Mouse (Mus musculus): ENCODE results near the gene Sgsh. TPM values are rescaled to one million over a fixed set of nuclear protein-coding genes. Genes with fewer than 3 reads are reported as not detected.

Gene Sgsh
- polyA plus RNA-seq, 1 experiment from 2014 or later: 3.7 TPM

- no peaks in the 10 kb centered on the region for H3K9me3 ChIP-seq (ENCODE audit: control insufficient read depth, low read length)
- WGBS: 75% methylated on average over 7 of the region's 7 CpGs
- no peak overlapping the region for H3K9ac ChIP-seq (replicated peaks; ENCODE audit: low read depth, low read length)
- no peak overlapping the region for H3K27ac ChIP-seq (ENCODE audit: low read length)
- H3K4me2 ChIP-seq (ENCODE audit: low read length): no peak overlapping the region
- peaks cover 10% of the 10 kb centered on the region for H3K4me1 ChIP-seq (replicated peaks; ENCODE audit: control insufficient read depth, insufficient read depth, low read length)
- ATAC-seq: no peak
- no peaks in the 10 kb centered on the region for H3K36me3 ChIP-seq (ENCODE audit: control insufficient read depth, insufficient read depth)
- H3K27me3 ChIP-seq (replicated peaks; ENCODE audit: control insufficient read depth, insufficient read depth, low read length): no peaks in the 10 kb centered on the region
- H3K4me3 ChIP-seq (replicated peaks; ENCODE audit: low read length): no peak overlapping the region
Observed at GRCm38 (mm10) chr11:119352113-119352512, 3.2 kb downstream of the Sgsh start.

- H3K9me3 ChIP-seq (ENCODE audit: control insufficient read depth, low read length): no peaks in the 10 kb centered on the region
- H3K9ac ChIP-seq (replicated peaks; ENCODE audit: low read depth, low read length): no peak overlapping the region
- no peaks in the 10 kb centered on the region for H3K4me1 ChIP-seq (replicated peaks; ENCODE audit: control insufficient read depth, insufficient read depth, low read length)
- WGBS: 89% methylated on average over 4 of the region's 4 CpGs
- H3K36me3 ChIP-seq (ENCODE audit: control insufficient read depth, insufficient read depth): no peaks in the 10 kb centered on the region
- no peaks in the 10 kb centered on the region for H3K27me3 ChIP-seq (replicated peaks; ENCODE audit: control insufficient read depth, insufficient read depth, low read length)
- H3K27ac ChIP-seq (ENCODE audit: low read length): no peak overlapping the region
- ATAC-seq: no peak
- H3K4me3 ChIP-seq (replicated peaks; ENCODE audit: low read length): no peak overlapping the region
- H3K4me2 ChIP-seq (ENCODE audit: low read length): no peak overlapping the region
Observed at GRCm38 (mm10) chr11:119347125-119347524, 8.2 kb downstream of the Sgsh start.

GRCm38 (mm10) chr11:119344865-119345264 is 10.5 kb downstream of the Sgsh start:
- H3K27ac ChIP-seq (ENCODE audit: low read length): no peak overlapping the region
- H3K4me1 ChIP-seq (replicated peaks; ENCODE audit: control insufficient read depth, insufficient read depth, low read length): no peaks in the 10 kb centered on the region
- no peaks in the 10 kb centered on the region for H3K27me3 ChIP-seq (replicated peaks; ENCODE audit: control insufficient read depth, insufficient read depth, low read length)
- no peaks in the 10 kb centered on the region for H3K9me3 ChIP-seq (ENCODE audit: control insufficient read depth, low read length)
- no peak overlapping the region for H3K9ac ChIP-seq (replicated peaks; ENCODE audit: low read depth, low read length)
- 71% methylated on average over 6 of the region's 6 CpGs for WGBS
- no peak overlapping the region for H3K4me2 ChIP-seq (ENCODE audit: low read length)
- no peak overlapping the region for H3K4me3 ChIP-seq (replicated peaks; ENCODE audit: low read length)
- ATAC-seq: no peak
- H3K36me3 ChIP-seq (ENCODE audit: control insufficient read depth, insufficient read depth): no peaks in the 10 kb centered on the region

GRCm38 (mm10) chr11:119344178-119344577 is 11.2 kb downstream of the Sgsh start:
- H3K9ac ChIP-seq (replicated peaks; ENCODE audit: low read depth, low read length): no peak overlapping the region
- H3K36me3 ChIP-seq (ENCODE audit: control insufficient read depth, insufficient read depth): no peaks in the 10 kb centered on the region
- no peak overlapping the region for H3K27ac ChIP-seq (ENCODE audit: low read length)
- no peaks in the 10 kb centered on the region for H3K27me3 ChIP-seq (replicated peaks; ENCODE audit: control insufficient read depth, insufficient read depth, low read length)
- H3K4me3 ChIP-seq (replicated peaks; ENCODE audit: low read length): no peak overlapping the region
- 82% methylated on average over 8 of the region's 8 CpGs for WGBS
- H3K4me2 ChIP-seq (ENCODE audit: low read length): no peak overlapping the region
- H3K9me3 ChIP-seq (ENCODE audit: control insufficient read depth, low read length): no peaks in the 10 kb centered on the region
- no peaks in the 10 kb centered on the region for H3K4me1 ChIP-seq (replicated peaks; ENCODE audit: control insufficient read depth, insufficient read depth, low read length)
- ATAC-seq: no peak

GRCm38 (mm10) chr11:119339637-119340036 is 15.7 kb downstream of the Sgsh start:
- Histone ChIP-seq H3K9ac (replicated peaks; ENCODE audit: low read depth, low read length) (no peak overlapping the region), H3K27ac (ENCODE audit: low read length) (no peak overlapping the region), H3K4me2 (ENCODE audit: low read length) (no peak overlapping the region), H3K36me3 (ENCODE audit: control insufficient read depth, insufficient read depth) (no peaks in the 10 kb centered on the region), H3K4me3 (replicated peaks; ENCODE audit: low read length) (no peak overlapping the region), H3K27me3 (replicated peaks; ENCODE audit: control insufficient read depth, insufficient read depth, low read length) (no peaks in the 10 kb centered on the region), H3K9me3 (ENCODE audit: control insufficient read depth, low read length) (no peaks in the 10 kb centered on the region), H3K4me1 (replicated peaks; ENCODE audit: control insufficient read depth, insufficient read depth, low read length) (no peaks in the 10 kb centered on the region)
- WGBS: 2% methylated on average over 5 of the region's 5 CpGs
- ATAC-seq: peak; percentile 33; the same call in 1 of the 2 replicates

GRCm38 (mm10) chr11:119339179-119339578 is 16.2 kb downstream of the Sgsh start:
- Histone ChIP-seq H3K4me3 (replicated peaks; ENCODE audit: low read length) (no peak overlapping the region), H3K36me3 (ENCODE audit: control insufficient read depth, insufficient read depth) (no peaks in the 10 kb centered on the region), H3K27ac (ENCODE audit: low read length) (no peak overlapping the region), H3K9me3 (ENCODE audit: control insufficient read depth, low read length) (no peaks in the 10 kb centered on the region), H3K4me2 (ENCODE audit: low read length) (no peak overlapping the region), H3K4me1 (replicated peaks; ENCODE audit: control insufficient read depth, insufficient read depth, low read length) (no peaks in the 10 kb centered on the region), H3K9ac (replicated peaks; ENCODE audit: low read depth, low read length) (no peak overlapping the region), H3K27me3 (replicated peaks; ENCODE audit: control insufficient read depth, insufficient read depth, low read length) (no peaks in the 10 kb centered on the region)
- WGBS: 46% methylated on average over 5 of the region's 5 CpGs
- ATAC-seq: no peak

- H3K4me1 ChIP-seq (replicated peaks; ENCODE audit: control insufficient read depth, insufficient read depth, low read length): no peaks in the 10 kb centered on the region
- H3K9me3 ChIP-seq (ENCODE audit: control insufficient read depth, low read length): no peaks in the 10 kb centered on the region
- no peaks in the 10 kb centered on the region for H3K36me3 ChIP-seq (ENCODE audit: control insufficient read depth, insufficient read depth)
- no peak overlapping the region for H3K4me2 ChIP-seq (ENCODE audit: low read length)
- ATAC-seq: no peak
- 78% methylated on average over 10 of the region's 10 CpGs for WGBS
- no peaks in the 10 kb centered on the region for H3K27me3 ChIP-seq (replicated peaks; ENCODE audit: control insufficient read depth, insufficient read depth, low read length)
- H3K27ac ChIP-seq (ENCODE audit: low read length): no peak overlapping the region
- H3K4me3 ChIP-seq (replicated peaks; ENCODE audit: low read length): no peak overlapping the region
- no peak overlapping the region for H3K9ac ChIP-seq (replicated peaks; ENCODE audit: low read depth, low read length)
Observed at GRCm38 (mm10) chr11:119338271-119339059, 16.9 kb downstream of the Sgsh start.

- ATAC-seq: no peak
- Histone ChIP-seq H3K4me3 (replicated peaks; ENCODE audit: low read length) (no peak overlapping the region), H3K4me1 (replicated peaks; ENCODE audit: control insufficient read depth, insufficient read depth, low read length) (no peaks in the 10 kb centered on the region), H3K9ac (replicated peaks; ENCODE audit: low read depth, low read length) (no peak overlapping the region), H3K27me3 (replicated peaks; ENCODE audit: control insufficient read depth, insufficient read depth, low read length) (no peaks in the 10 kb centered on the region), H3K9me3 (ENCODE audit: control insufficient read depth, low read length) (no peaks in the 10 kb centered on the region), H3K27ac (ENCODE audit: low read length) (no peak overlapping the region), H3K4me2 (ENCODE audit: low read length) (no peak overlapping the region), H3K36me3 (ENCODE audit: control insufficient read depth, insufficient read depth) (no peaks in the 10 kb centered on the region)
- WGBS: 52% methylated on average over 3 of the region's 3 CpGs
Observed at GRCm38 (mm10) chr11:119331970-119332369, 23.4 kb downstream of the Sgsh start.

GRCm38 (mm10) chr11:119330592-119330991 is 24.7 kb downstream of the Sgsh start:
- Histone ChIP-seq H3K27me3 (replicated peaks; ENCODE audit: control insufficient read depth, insufficient read depth, low read length) (no peaks in the 10 kb centered on the region), H3K9ac (replicated peaks; ENCODE audit: low read depth, low read length) (no peak overlapping the region), H3K36me3 (ENCODE audit: control insufficient read depth, insufficient read depth) (no peaks in the 10 kb centered on the region), H3K4me3 (replicated peaks; ENCODE audit: low read length) (no peak overlapping the region), H3K4me1 (replicated peaks; ENCODE audit: control insufficient read depth, insufficient read depth, low read length) (no peaks in the 10 kb centered on the region), H3K4me2 (ENCODE audit: low read length) (no peak overlapping the region), H3K27ac (ENCODE audit: low read length) (no peak overlapping the region), H3K9me3 (ENCODE audit: control insufficient read depth, low read length) (no peaks in the 10 kb centered on the region)
- WGBS: 68% methylated on average over 4 of the region's 4 CpGs
- ATAC-seq: no peak

GRCm38 (mm10) chr11:119325068-119325467 is 30.3 kb downstream of the Sgsh start:
- Histone ChIP-seq H3K4me3 (replicated peaks; ENCODE audit: low read length) (no peak overlapping the region), H3K27me3 (replicated peaks; ENCODE audit: control insufficient read depth, insufficient read depth, low read length) (no peaks in the 10 kb centered on the region), H3K36me3 (ENCODE audit: control insufficient read depth, insufficient read depth) (no peaks in the 10 kb centered on the region), H3K4me1 (replicated peaks; ENCODE audit: control insufficient read depth, insufficient read depth, low read length) (no peaks in the 10 kb centered on the region), H3K9me3 (ENCODE audit: control insufficient read depth, low read length) (no peaks in the 10 kb centered on the region), H3K9ac (replicated peaks; ENCODE audit: low read depth, low read length) (no peak overlapping the region), H3K27ac (ENCODE audit: low read length) (no peak overlapping the region), H3K4me2 (ENCODE audit: low read length) (no peak overlapping the region)
- WGBS: 75% methylated on average over 1 of the region's 1 CpGs
- ATAC-seq: no peak

Data from forebrain, embryonic 16.5 days (tissue).